Mouse (Mus musculus) heart, postnatal 0 days (tissue): ENCODE measurements around the gene Cdk14. TPM values are rescaled to one million over a fixed set of nuclear protein-coding genes. Genes with fewer than 3 reads are reported as not detected.

ENCODE experiments used
- ATAC-seq: fragments of 200-750 bp; cut with Nextera tagmentation; 2 replicates; pipeline ENCODE4 v1.8.0; 2017; ENCODE audit warnings: low read depth, moderate number of reproducible peaks, moderate library complexity; ENCODE audit not compliant: insufficient read depth
- DNase-seq: peaks from one replicate; pipeline ENCODE4 v3.0.0-alpha.2; 2016; ENCODE audit warnings: low spot score
- H3K27ac ChIP-seq: fragments of 300-500 bp; sonication (generic); 2 replicates; pipeline ENCODE4 v1.5.1; 2014; ENCODE audit warnings: low read depth, mild to moderate bottlenecking
- H3K27me3 ChIP-seq: fragments of 300-500 bp; sonication (generic); 2 replicates; pipeline ENCODE4 v1.6.1; 2014; ENCODE audit warnings: low read length, mixed read lengths; ENCODE audit not compliant: control insufficient read depth, insufficient read depth
- H3K36me3 ChIP-seq: fragments of 300-500 bp; sonication (generic); replicated peaks from 2 replicates; pipeline ENCODE4 v1.6.1; 2014; ENCODE audit warnings: low read length, mixed read lengths; ENCODE audit not compliant: control insufficient read depth, insufficient read depth
- H3K4me1 ChIP-seq: fragments of 300-500 bp; sonication (generic); 2 replicates; pipeline ENCODE4 v1.6.1; 2014; ENCODE audit warnings: antibody characterized with exemption; ENCODE audit not compliant: control insufficient read depth, insufficient read depth
- H3K4me2 ChIP-seq: fragments of 300-500 bp; sonication (generic); 2 replicates; pipeline ENCODE4 v1.6.1; 2014; ENCODE audit warnings: low read depth, mild to moderate bottlenecking, low read length, moderate library complexity
- H3K4me3 ChIP-seq: fragments of 300-500 bp; sonication (generic); 2 replicates; pipeline ENCODE4 v1.5.1; 2014; ENCODE audit warnings: low read depth, low read length
- H3K9ac ChIP-seq: fragments of 300-500 bp; sonication (generic); replicated peaks from 2 replicates; pipeline ENCODE4 v1.6.1; 2014; ENCODE audit warnings: low read depth, low read length, mixed read lengths
- H3K9me3 ChIP-seq: fragments of 300-500 bp; sonication (generic); replicated peaks from 2 replicates; pipeline ENCODE4 v1.6.1; 2016; ENCODE audit warnings: low read length; ENCODE audit not compliant: control insufficient read depth
- CTCF ChIP-seq: IDR thresholded peaks from 2 replicates; pipeline ENCODE4 v1.5.1; 2016; ENCODE audit warnings: antibody characterized with exemption, control low read depth, low read depth
- EP300 ChIP-seq: IDR thresholded peaks from 2 replicates; pipeline ENCODE4 v1.6.1; 2016; ENCODE audit warnings: antibody characterized with exemption, low read depth
- whole genome bisulfite sequencing: fragments of 180-500 bp; shearing (Covaris S2); extraction: QIAGEN DNeasy Blood & Tissue Kit; methylation state at CpG from one replicate; pipeline ENCODE4 v1.1.7; 2014; 5-methylcytosine and 5-hydroxymethylcytosine counted together
- polyA plus RNA-seq: library from polyadenylated mRNA; unstranded; fragments of >200 nt; fragmentation: Nextera tagmentation; extraction: Ambion mirVana; gene quantifications from 2 replicates; pipeline ENCODE4 v1.2.1, GENCODE M21; 2015
- total RNA-seq: library from RNA; depleted of rRNA; stranded (reverse); fragments of >200 nt; gene quantifications from 2 replicates; pipeline ENCODE4 v1.2.3, GENCODE M21; 2014; ENCODE audit warnings: low replicate concordance

The Cdk14 gene
- total and polyA plus RNA-seq, 2 experiments from 2014 or later = 5.8 to 17.5 TPM

- WGBS = 62% methylated on average over 7 of the region's 7 CpGs
- Histone ChIP-seq H3K4me1 (no peaks in the 10 kb centered on the region), H3K27ac (no peak overlapping the region), H3K9me3 (no peaks in the 10 kb centered on the region), H3K27me3 (no peaks in the 10 kb centered on the region), H3K9ac (no peak overlapping the region), H3K4me2 (no peak overlapping the region), H3K36me3 (no peaks in the 10 kb centered on the region), H3K4me3 (no peak overlapping the region)
- TF ChIP-seq EP300 (no peak), CTCF (no peak)
- ATAC-seq = no peak
- DNase-seq = no peak
Measured at GRCm38 (mm10) chr5:4949433-4949832, 470.7 kb downstream of the Cdk14 start.

GRCm38 (mm10) chr5:4948090-4948954, 471.8 kb downstream of the Cdk14 start:
- Histone ChIP-seq H3K4me2 (no peak overlapping the region), H3K4me3 (no peak overlapping the region), H3K9me3 (no peaks in the 10 kb centered on the region), H3K27ac (no peak overlapping the region), H3K27me3 (no peaks in the 10 kb centered on the region), H3K9ac (no peak overlapping the region), H3K4me1 (no peaks in the 10 kb centered on the region), H3K36me3 (no peaks in the 10 kb centered on the region)
- peak; percentile 66 for DNase-seq
- no peak for ATAC-seq
- 57% methylated on average over 3 of the region's 3 CpGs for WGBS
- no peak for TF ChIP-seq EP300
- TF ChIP-seq CTCF = peak; percentile 49

GRCm38 (mm10) chr5:4935131-4935530, 485.0 kb downstream of the Cdk14 start:
- no peaks in the 10 kb centered on the region for H3K4me1 ChIP-seq
- ATAC-seq (no peak), DNase-seq (no peak)
- WGBS = 41% methylated on average over 1 of the region's 1 CpGs
- H3K27ac ChIP-seq = no peak overlapping the region
- H3K9me3 ChIP-seq = no peaks in the 10 kb centered on the region
- H3K4me3 ChIP-seq = no peak overlapping the region
- no peak for TF ChIP-seq EP300
- no peak for TF ChIP-seq CTCF
- H3K27me3 ChIP-seq = no peaks in the 10 kb centered on the region
- no peak overlapping the region for H3K4me2 ChIP-seq
- H3K36me3 ChIP-seq = no peaks in the 10 kb centered on the region
- H3K9ac ChIP-seq = no peak overlapping the region

- no peaks in the 10 kb centered on the region for H3K36me3 ChIP-seq
- no peaks in the 10 kb centered on the region for H3K9me3 ChIP-seq
- H3K4me2 ChIP-seq = no peak overlapping the region
- ATAC-seq = no peak
- no peak overlapping the region for H3K4me3 ChIP-seq
- no peak for DNase-seq
- H3K27ac ChIP-seq = no peak overlapping the region
- no peaks in the 10 kb centered on the region for H3K27me3 ChIP-seq
- 80% methylated on average over 6 of the region's 6 CpGs for WGBS
- TF ChIP-seq CTCF = no peak
- TF ChIP-seq EP300 = no peak
- H3K4me1 ChIP-seq = no peaks in the 10 kb centered on the region
- H3K9ac ChIP-seq = no peak overlapping the region
Measured at GRCm38 (mm10) chr5:4934491-4934890, 485.6 kb downstream of the Cdk14 start.

GRCm38 (mm10) chr5:4931539-4932143, 488.5 kb downstream of the Cdk14 start:
- no peak overlapping the region for H3K4me3 ChIP-seq
- H3K36me3 ChIP-seq = no peaks in the 10 kb centered on the region
- 34% methylated on average over 8 of the region's 8 CpGs for WGBS
- no peaks in the 10 kb centered on the region for H3K9me3 ChIP-seq
- no peak overlapping the region for H3K4me2 ChIP-seq
- no peaks in the 10 kb centered on the region for H3K27me3 ChIP-seq
- TF ChIP-seq CTCF = no peak
- no peak for TF ChIP-seq EP300
- no peak for DNase-seq
- H3K9ac ChIP-seq = no peak overlapping the region
- ATAC-seq = no peak; the same call in 1 of the 2 replicates
- H3K27ac ChIP-seq = no peak overlapping the region
- H3K4me1 ChIP-seq = no peaks in the 10 kb centered on the region
